Mouse (Mus musculus) embryonic fibroblast, embryonic 13.5 days (primary cell): ENCODE results near the gene Eln.
A peak's percentile ranks its signal among the peaks of the same experiment; 100 is the strongest.

Source experiments
- CTCF ChIP-seq: IDR thresholded peaks from 2 replicates; pipeline ENCODE4 v1.5.1; 2011; ENCODE audit warnings: mild to moderate bottlenecking, control low read depth, low read length, moderate library complexity, borderline replicate concordance; ENCODE audit not compliant: insufficient read depth
- POLR2A ChIP-seq: IDR thresholded peaks from 2 replicates; pipeline ENCODE4 v1.6.1; 2011; ENCODE audit warnings: low read depth, mild to moderate bottlenecking, control low read depth, low read length, moderate library complexity

DNA sequence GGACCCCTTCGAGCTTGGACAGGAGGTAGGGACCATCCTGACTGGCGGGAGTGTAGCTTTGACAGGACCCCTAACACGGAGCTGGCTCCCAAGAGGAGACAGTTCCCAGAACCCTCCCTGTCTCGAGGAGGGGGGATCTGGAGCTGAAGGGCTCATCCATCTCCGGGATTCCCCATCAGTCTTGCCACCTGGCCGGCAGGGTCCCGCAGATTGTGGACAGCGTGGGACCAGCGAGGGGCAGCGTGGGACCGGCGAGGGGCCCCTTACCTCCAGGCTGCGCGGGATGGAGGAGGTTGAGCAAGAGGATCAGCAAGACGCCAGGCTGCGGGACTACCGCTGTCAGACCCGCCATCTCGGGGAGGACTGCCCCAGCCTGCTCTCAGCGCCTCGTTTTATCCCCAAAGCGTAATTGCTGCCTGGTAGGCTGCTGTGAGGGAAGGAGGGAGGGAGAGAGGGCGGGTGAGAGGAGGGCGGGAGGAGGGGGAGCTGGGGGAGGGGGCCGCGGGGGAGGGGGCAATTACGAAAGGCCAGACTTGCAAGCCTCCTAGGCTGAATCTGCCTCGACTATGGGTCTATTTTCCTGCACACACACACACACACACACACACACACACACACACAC is at the start of gene Eln:
- TF ChIP-seq CTCF (no peak), POLR2A (peak; percentile 56)
